Comparison of ENCODE assay signal across 31 mouse cellular contexts in genomic region chr7:44905430-44905829, GRCm38 (mm10). TPM values are rescaled to one million over a fixed set of nuclear protein-coding genes. Genes with fewer than 3 reads are reported as not detected.
DNase-seq lines count a peak whose midpoint lies in the region; ATAC-seq and TF ChIP-seq lines count a peak whose summit lies in the region.
"Had no signal": no experiment of that assay in that cellular context is flagged by ENCODE, and none has a peak within 500 bp of the region (broad histone marks: within the 10 kb centered on the region; RNA-seq: fewer than 3 reads in every experiment).

No protein-coding gene starts in this region.

- DNase-seq in cerebellum, postnatal 10 days = peak; percentile 60 to 66
- no peak for DNase-seq in cerebellum, adult 11-12 months
- no peak for DNase-seq in layer of hippocampus, adult 2 months (ENCODE audit: low spot score in 2 of 2)
- no peak for DNase-seq in layer of hippocampus, adult 18-20 months (ENCODE audit: low spot score in 2 of 2)
- peak; percentile 59 to 63 for DNase-seq in right cerebral cortex, adult 2 months (ENCODE audit: low spot score in 2 of 2)
- no peak for DNase-seq in right cerebral cortex, postnatal 14 days
- DNase-seq: adrenal gland, postnatal 14 days; cerebellum, adult 2 months; cerebellum, postnatal 36 days; embryo, embryonic 11 days; gastrocnemius, adult 2 months; heart, adult 18-20 months; heart, postnatal 36 days; kidney, adult 18-20 months; layer of hippocampus, postnatal 36 days; thymus, postnatal 14 days had no signal

- no peak overlapping the region for H3K9ac ChIP-seq in intestine, postnatal 0 days (ENCODE audit: low read depth, low read length)
- H3K9ac ChIP-seq: hindbrain, embryonic 14.5 days; kidney, embryonic 15.5 days; limb, embryonic 13.5 days; lung, embryonic 15.5 days; midbrain, embryonic 12.5 days had no signal

- 0 out of 2 replicates have a peak, but pooled peaks have one; percentile 14 for TF ChIP-seq POLR2A in cortical plate, adult 2 months (IDR thresholded peaks at IDR 0.05; ENCODE audit: extremely low read depth, insufficient read depth, low read length)

- no peak for ATAC-seq in intestine, postnatal 0 days
- ATAC-seq: forebrain, embryonic 14.5 days had no signal

- H3K36me3 ChIP-seq in intestine, postnatal 0 days (ENCODE audit: control insufficient read depth, insufficient read depth) = peaks cover 80% of the 10 kb centered on the region

- no peak overlapping the region for H3K4me3 ChIP-seq in layer of hippocampus, adult 2 months
- no peak overlapping the region for H3K4me3 ChIP-seq in cortical plate, adult 2 months (ENCODE audit: insufficient read depth, low read length)
- no peak overlapping the region for H3K4me3 ChIP-seq in intestine, postnatal 0 days (ENCODE audit: low read depth, low read length)
- H3K4me3 ChIP-seq: gastrocnemius, adult 2 months; kidney, embryonic 15.5 days; limb, embryonic 13.5 days; lung, embryonic 15.5 days; midbrain, embryonic 12.5 days had no signal

- no peak for TF ChIP-seq CTCF in layer of hippocampus, adult 2 months (conservative IDR thresholded peaks at IDR 0.05)
- TF ChIP-seq CTCF in cortical plate, adult 2 months (IDR thresholded peaks at IDR 0.05; ENCODE audit: extremely low read depth, insufficient read depth, low read length) = no peak
- TF ChIP-seq CTCF in intestine, postnatal 0 days (IDR thresholded peaks at IDR 0.05; ENCODE audit: low read depth) = no peak

- WGBS in intestine, postnatal 0 days = 93% methylated on average over 20 of the region's 20 CpGs

- H3K4me2 ChIP-seq in intestine, postnatal 0 days (replicated peaks; ENCODE audit: low read depth) = no peak overlapping the region
- H3K4me2 ChIP-seq: heart, embryonic 11.5 days; hindbrain, embryonic 14.5 days; kidney, embryonic 15.5 days; limb, embryonic 13.5 days; liver, embryonic 11.5 days; lung, embryonic 15.5 days; midbrain, embryonic 12.5 days had no signal

- peaks cover 6% of the 10 kb centered on the region for H3K4me1 ChIP-seq in cortical plate, adult 2 months (ENCODE audit: control insufficient read depth, insufficient read depth, low read length)
- H3K4me1 ChIP-seq in intestine, postnatal 0 days (replicated peaks; ENCODE audit: control insufficient read depth, insufficient read depth, low read length) = no peaks in the 10 kb centered on the region

- H3K27ac ChIP-seq in layer of hippocampus, adult 2 months = peak overlapping the region; percentile 65
- peak overlapping the region; percentile 10; the same call in 1 of the 2 replicates for H3K27ac ChIP-seq in cortical plate, adult 2 months (ENCODE audit: insufficient read depth, low read length)
- H3K27ac ChIP-seq in intestine, postnatal 0 days (ENCODE audit: low read depth, low read length) = no peak overlapping the region
- H3K27ac ChIP-seq: gastrocnemius, adult 2 months; hindbrain, embryonic 14.5 days; kidney, embryonic 15.5 days; limb, embryonic 13.5 days; lung, embryonic 15.5 days; midbrain, embryonic 12.5 days had no signal

- H3K9me3 ChIP-seq in intestine, postnatal 0 days (ENCODE audit: control insufficient read depth) = no peaks in the 10 kb centered on the region
- H3K9me3 ChIP-seq: G1E; kidney, embryonic 15.5 days; limb, embryonic 13.5 days; lung, embryonic 15.5 days; midbrain, embryonic 12.5 days had no signal

- no peaks in the 10 kb centered on the region for H3K27me3 ChIP-seq in intestine, postnatal 0 days (replicated peaks; ENCODE audit: control insufficient read depth, insufficient read depth, low read length)
- H3K27me3 ChIP-seq: kidney, embryonic 15.5 days; limb, embryonic 13.5 days; lung, embryonic 15.5 days; midbrain, embryonic 12.5 days had no signal

RNA-seq across cellular contexts. Expression of gene Fuz, which starts 9.6 kb away (rescaled TPM):
- 10 to 100 TPM; 21.6 to 24.8 TPM for total RNA-seq in layer of hippocampus, adult 2 months (2021)
- 10 to 100 TPM; 23.4 to 24.5 TPM for total RNA-seq in layer of hippocampus, adult 18-20 months (2021)
- polyA plus RNA-seq in cortical plate, adult 2 months (2012; rRNA removed) = 28.6 and 30.7 TPM in 2 replicates
- 11.1 and 12.1 TPM in 2 replicates for polyA plus RNA-seq in intestine, postnatal 0 days (2015; fragmentation: Nextera tagmentation; extraction: Ambion mirVana)

RNA-seq across cellular contexts. Expression of gene Med25, which starts 12.9 kb away (rescaled TPM):
- 100 to 1,000 TPM; 103 to 107 TPM for total RNA-seq in layer of hippocampus, adult 2 months (2021)
- total RNA-seq in layer of hippocampus, adult 18-20 months (2021) = 100 to 1,000 TPM in 1 of 2 experiments, 10 to 100 TPM in 1; 96.8 to 101 TPM
- polyA plus RNA-seq in cortical plate, adult 2 months (2012; rRNA removed) = 121 and 129 TPM in 2 replicates
- 60.0 and 62.9 TPM in 2 replicates for polyA plus RNA-seq in intestine, postnatal 0 days (2015; fragmentation: Nextera tagmentation; extraction: Ambion mirVana)

RNA-seq across cellular contexts. Expression of gene Ap2a1, which starts 23.9 kb away (rescaled TPM):
- total RNA-seq in layer of hippocampus, adult 2 months (2021) = 100 to 1,000 TPM; 298 to 305 TPM
- 100 to 1,000 TPM; 288 to 294 TPM for total RNA-seq in layer of hippocampus, adult 18-20 months (2021)
- 241 and 247 TPM in 2 replicates for polyA plus RNA-seq in cortical plate, adult 2 months (2012; rRNA removed)
- polyA plus RNA-seq in intestine, postnatal 0 days (2015; fragmentation: Nextera tagmentation; extraction: Ambion mirVana) = 42.8 and 44.1 TPM in 2 replicates

RNA-seq across cellular contexts. Expression of gene Ptov1, which starts 35.8 kb away (rescaled TPM):
- 100 to 1,000 TPM; 321 to 335 TPM for total RNA-seq in layer of hippocampus, adult 2 months (2021)
- 100 to 1,000 TPM; 341 to 350 TPM for total RNA-seq in layer of hippocampus, adult 18-20 months (2021)
- polyA plus RNA-seq in cortical plate, adult 2 months (2012; rRNA removed) = 359 and 377 TPM in 2 replicates
- polyA plus RNA-seq in intestine, postnatal 0 days (2015; fragmentation: Nextera tagmentation; extraction: Ambion mirVana) = 112 and 114 TPM in 2 replicates

RNA-seq across cellular contexts. Expression of gene Tsks, which starts 37.6 kb away (rescaled TPM):
- 1 to 10 TPM; 1.3 to 2.0 TPM for total RNA-seq in layer of hippocampus, adult 2 months (2021)
- 1 to 10 TPM in 1 of 2 experiments, under 1 TPM in 1; 0.79 to 1.2 TPM for total RNA-seq in layer of hippocampus, adult 18-20 months (2021)
- 1.5 and 2.0 TPM in 2 replicates for polyA plus RNA-seq in cortical plate, adult 2 months (2012; rRNA removed)
- polyA plus RNA-seq in intestine, postnatal 0 days (2015; fragmentation: Nextera tagmentation; extraction: Ambion mirVana) = 0.13 TPM in 1 of 2 replicates, not detected in the other
- total RNA-seq: adrenal gland, postnatal 14 days; G1E; gastrocnemius, adult 2 months; gastrocnemius, postnatal 36 days; heart, adult 18-20 months; heart, postnatal 36 days; megakaryocyte progenitor cell, adult 5-6 weeks had no signal
- polyA plus RNA-seq: embryonic facial prominence, embryonic 14.5 days; forebrain, embryonic 14.5 days; heart, embryonic 11.5 days; small intestine, adult 2 months had no signal

Comparison
In these comparisons a context has a peak if more than half of its experiments do, and no peak if none do; other contexts are left out.
1. DNase-seq: peak in cerebellum, postnatal 10 days (2 of 2) and right cerebral cortex, adult 2 months (2 of 2); none in cerebellum, adult 11-12 months (single experiment), layer of hippocampus, adult 2 months (0 of 2), layer of hippocampus, adult 18-20 months (0 of 2) and right cerebral cortex, postnatal 14 days (single experiment).